Mouse (Mus musculus) lung, postnatal 0 days (tissue): ENCODE measurements around the gene Ednra. TPM values are rescaled to one million over a fixed set of nuclear protein-coding genes. Genes with fewer than 3 reads are reported as not detected.

Experiments
- ATAC-seq: fragments of 200-750 bp; cut with Nextera tagmentation; 2 replicates; pipeline ENCODE4 v1.8.0; 2017; ENCODE audit warnings: moderate library complexity
- DNase-seq: peaks from one replicate; pipeline ENCODE4 v3.0.0-alpha.2; 2016; ENCODE audit warnings: low spot score
- H3K27ac ChIP-seq: fragments of 300-500 bp; sonication (generic); 2 replicates; pipeline ENCODE4 v1.5.1; 2014; ENCODE audit warnings: antibody characterized with exemption, mild to moderate bottlenecking, low read length, mixed read lengths
- H3K27me3 ChIP-seq: fragments of 300-500 bp; sonication (generic); replicated peaks from 2 replicates; pipeline ENCODE4 v1.6.1; 2014; ENCODE audit warnings: low read length, mixed read lengths; ENCODE audit not compliant: insufficient read depth
- H3K36me3 ChIP-seq: fragments of 300-500 bp; sonication (generic); 2 replicates; pipeline ENCODE4 v1.6.1; 2014; ENCODE audit warnings: low read length, mixed read lengths; ENCODE audit not compliant: insufficient read depth
- H3K4me1 ChIP-seq: fragments of 300-500 bp; sonication (generic); 2 replicates; pipeline ENCODE4 v1.6.1; 2014; ENCODE audit warnings: antibody characterized with exemption, low read depth, low read length, mixed read lengths; ENCODE audit not compliant: insufficient read depth
- H3K4me2 ChIP-seq: fragments of 300-500 bp; sonication (generic); replicated peaks from 2 replicates; pipeline ENCODE4 v1.6.1; 2014; ENCODE audit warnings: low read depth, mild to moderate bottlenecking, low read length, moderate library complexity, mixed read lengths
- H3K4me3 ChIP-seq: fragments of 300-500 bp; sonication (generic); 2 replicates; pipeline ENCODE4 v1.5.1; 2014; ENCODE audit warnings: low read depth, low read length
- H3K9ac ChIP-seq: fragments of 300-500 bp; sonication (generic); replicated peaks from 2 replicates; pipeline ENCODE4 v1.6.1; 2014; ENCODE audit warnings: low read depth, mild to moderate bottlenecking
- H3K9me3 ChIP-seq: fragments of 300-500 bp; sonication (generic); 2 replicates; pipeline ENCODE4 v1.6.1; 2016; ENCODE audit warnings: low read length, mixed read lengths
- CTCF ChIP-seq: IDR thresholded peaks from 2 replicates; pipeline ENCODE4 v1.5.1; 2016; ENCODE audit warnings: antibody characterized with exemption, mild to moderate bottlenecking
- EP300 ChIP-seq: IDR thresholded peaks from 2 replicates; pipeline ENCODE4 v1.6.1; 2016; ENCODE audit warnings: antibody characterized with exemption, mild to moderate bottlenecking, control low read depth
- WGBS: fragments of 180-500 bp; shearing (Covaris S2); extraction: QIAGEN DNeasy Blood & Tissue Kit; methylation state at CpG from one replicate; pipeline ENCODE4 v1.1.7; 2014; 5-methylcytosine and 5-hydroxymethylcytosine counted together
- polyA plus RNA-seq: library from polyadenylated mRNA; unstranded; fragments of >200 nt; fragmentation: Nextera tagmentation; extraction: Ambion mirVana; gene quantifications from 2 replicates; pipeline ENCODE4 v1.2.1, GENCODE M21; 2015

Gene Ednra
- polyA plus RNA-seq, 1 experiment from 2014 or later = 57.6 TPM

GRCm38 (mm10) chr8:77742395-77742794 lies 18.1 kb upstream of the Ednra start:
- no peaks in the 10 kb centered on the region for H3K27me3 ChIP-seq
- H3K9ac ChIP-seq = no peak overlapping the region
- ATAC-seq (no peak), DNase-seq (no peak)
- no peaks in the 10 kb centered on the region for H3K9me3 ChIP-seq
- 18% methylated on average over 2 of the region's 3 CpGs for WGBS
- no peaks in the 10 kb centered on the region for H3K36me3 ChIP-seq
- no peak overlapping the region for H3K4me2 ChIP-seq
- H3K27ac ChIP-seq = no peak overlapping the region
- no peaks in the 10 kb centered on the region for H3K4me1 ChIP-seq
- no peak overlapping the region for H3K4me3 ChIP-seq
- TF ChIP-seq EP300 (no peak), CTCF (no peak)

GRCm38 (mm10) chr8:77741050-77741777 lies 16.9 kb upstream of the Ednra start:
- TF ChIP-seq CTCF = no peak
- no peak for TF ChIP-seq EP300

GRCm38 (mm10) chr8:77738419-77738818 lies 14.2 kb upstream of the Ednra start:
- DNase-seq = no peak
- no peak overlapping the region for H3K4me2 ChIP-seq
- H3K9me3 ChIP-seq = no peaks in the 10 kb centered on the region
- no peak overlapping the region for H3K4me3 ChIP-seq
- H3K4me1 ChIP-seq = no peaks in the 10 kb centered on the region
- no peaks in the 10 kb centered on the region for H3K36me3 ChIP-seq
- TF ChIP-seq CTCF = no peak
- H3K27me3 ChIP-seq = no peaks in the 10 kb centered on the region
- H3K27ac ChIP-seq = no peak overlapping the region
- no peak for ATAC-seq
- no peak overlapping the region for H3K9ac ChIP-seq
- 71% methylated on average over 6 of the region's 6 CpGs for WGBS

More at GRCm38 (mm10) chr8:77741050-77741777, 16.9 kb upstream of the Ednra start:
- no peak for DNase-seq
- WGBS = 88% methylated on average over 6 of the region's 6 CpGs
- no peaks in the 10 kb centered on the region for H3K36me3 ChIP-seq
- no peak overlapping the region for H3K4me2 ChIP-seq
- H3K9ac ChIP-seq = no peak overlapping the region
- H3K4me3 ChIP-seq = no peak overlapping the region
- no peaks in the 10 kb centered on the region for H3K4me1 ChIP-seq
- no peaks in the 10 kb centered on the region for H3K27me3 ChIP-seq
- no peak for ATAC-seq
- no peaks in the 10 kb centered on the region for H3K9me3 ChIP-seq
- H3K27ac ChIP-seq = no peak overlapping the region

- Histone ChIP-seq H3K4me1 (no peaks in the 10 kb centered on the region), H3K36me3 (no peaks in the 10 kb centered on the region), H3K27me3 (no peaks in the 10 kb centered on the region), H3K4me2 (no peak overlapping the region), H3K9ac (no peak overlapping the region), H3K4me3 (no peak overlapping the region), H3K9me3 (peaks cover 4% of the 10 kb centered on the region; the same call in 1 of the 2 replicates), H3K27ac (no peak overlapping the region)
- ATAC-seq (peak; percentile 70), DNase-seq (peak; percentile 66)
- 55% methylated on average over 9 of the region's 9 CpGs for WGBS
- no peak for TF ChIP-seq CTCF
- TF ChIP-seq EP300 = no peak
Measured at GRCm38 (mm10) chr8:77737327-77737726, 13.1 kb upstream of the Ednra start.

- no peak for TF ChIP-seq EP300
- TF ChIP-seq CTCF = no peak
- H3K4me3 ChIP-seq = no peak overlapping the region
- no peaks in the 10 kb centered on the region for H3K27me3 ChIP-seq
- H3K4me2 ChIP-seq = no peak overlapping the region
- no peaks in the 10 kb centered on the region for H3K36me3 ChIP-seq
- 62% methylated on average over 2 of the region's 2 CpGs for WGBS
- H3K9me3 ChIP-seq = peaks cover 4% of the 10 kb centered on the region; the same call in 1 of the 2 replicates
- H3K27ac ChIP-seq = no peak overlapping the region
- ATAC-seq (no peak), DNase-seq (no peak)
- H3K9ac ChIP-seq = no peak overlapping the region
- no peaks in the 10 kb centered on the region for H3K4me1 ChIP-seq
Measured at GRCm38 (mm10) chr8:77733792-77734191, 9.5 kb upstream of the Ednra start.

GRCm38 (mm10) chr8:77732964-77733363 lies 8.7 kb upstream of the Ednra start:
- Histone ChIP-seq H3K27ac (no peak overlapping the region), H3K4me1 (no peaks in the 10 kb centered on the region), H3K9me3 (peaks cover 4% of the 10 kb centered on the region; the same call in 1 of the 2 replicates), H3K4me3 (no peak overlapping the region), H3K4me2 (no peak overlapping the region), H3K9ac (no peak overlapping the region), H3K36me3 (no peaks in the 10 kb centered on the region), H3K27me3 (no peaks in the 10 kb centered on the region)
- no peak for TF ChIP-seq CTCF
- no peak for TF ChIP-seq EP300
- WGBS = 30% methylated on average over 3 of the region's 3 CpGs
- ATAC-seq (no peak), DNase-seq (peak; percentile 19)
